Mouse (Mus musculus) forebrain, embryonic 15.5 days (tissue): ENCODE measurements around the gene Tktl1. TPM values are rescaled to one million over a fixed set of nuclear protein-coding genes. Genes with fewer than 3 reads are reported as not detected.
A peak's percentile ranks its signal among the peaks of the same experiment; 100 is the strongest.
"Not testable (repeated sequence)": the region's sequence is repeated elsewhere in the genome, so short reads cannot be mapped to it uniquely, and the experiment has no call there.

Experiments
- ATAC-seq: fragments of 200-750 bp; cut with Nextera tagmentation; replicated peaks from 2 replicates; pipeline ENCODE4 v1.8.0; 2017; ENCODE audit warnings: mild to moderate bottlenecking, moderate TSS enrichment, moderate library complexity
- H3K27ac ChIP-seq: fragments of 300-500 bp; sonication (generic); replicated peaks from 2 replicates; pipeline ENCODE4 v1.5.1; 2015; ENCODE audit warnings: mild to moderate bottlenecking, inconsistent platforms
- H3K27me3 ChIP-seq: fragments of 300-500 bp; sonication (generic); 2 replicates; pipeline ENCODE4 v1.6.1; 2015; ENCODE audit warnings: inconsistent platforms
- H3K36me3 ChIP-seq: fragments of 300-500 bp; sonication (generic); 2 replicates; pipeline ENCODE4 v1.6.1; 2015; ENCODE audit warnings: mild to moderate bottlenecking, inconsistent platforms
- H3K4me1 ChIP-seq: fragments of 300-500 bp; sonication (generic); 2 replicates; pipeline ENCODE4 v1.6.1; 2015; ENCODE audit warnings: inconsistent platforms
- H3K4me2 ChIP-seq: fragments of 300-500 bp; sonication (generic); replicated peaks from 2 replicates; pipeline ENCODE4 v1.6.1; 2015; ENCODE audit warnings: mild to moderate bottlenecking, inconsistent platforms
- H3K4me3 ChIP-seq: fragments of 300-500 bp; sonication (generic); 2 replicates; pipeline ENCODE4 v1.5.1; 2015; ENCODE audit warnings: mild to moderate bottlenecking, inconsistent platforms
- H3K9ac ChIP-seq: fragments of 300-500 bp; sonication (generic); replicated peaks from 2 replicates; pipeline ENCODE4 v1.6.1; 2015; ENCODE audit warnings: mild to moderate bottlenecking, inconsistent platforms
- H3K9me3 ChIP-seq: fragments of 300-500 bp; sonication (generic); 2 replicates; pipeline ENCODE4 v1.6.1; 2016; ENCODE audit warnings: inconsistent platforms
- WGBS: fragments of 180-500 bp; shearing (Covaris S2); methylation state at CpG from one replicate; pipeline ENCODE4 v1.1.7; 2015; ENCODE audit warnings: mixed read lengths; 5-methylcytosine and 5-hydroxymethylcytosine counted together
- polyA plus RNA-seq: library from polyadenylated mRNA; unstranded; fragments of >200 nt; fragmentation: Nextera tagmentation; extraction: Ambion mirVana; gene quantifications from 2 replicates; pipeline ENCODE4 v1.2.1, GENCODE M21; 2015

Gene Tktl1
- 0.19 TPM in 1 of 2 replicates, not detected in the other for polyA plus RNA-seq

DNA sequence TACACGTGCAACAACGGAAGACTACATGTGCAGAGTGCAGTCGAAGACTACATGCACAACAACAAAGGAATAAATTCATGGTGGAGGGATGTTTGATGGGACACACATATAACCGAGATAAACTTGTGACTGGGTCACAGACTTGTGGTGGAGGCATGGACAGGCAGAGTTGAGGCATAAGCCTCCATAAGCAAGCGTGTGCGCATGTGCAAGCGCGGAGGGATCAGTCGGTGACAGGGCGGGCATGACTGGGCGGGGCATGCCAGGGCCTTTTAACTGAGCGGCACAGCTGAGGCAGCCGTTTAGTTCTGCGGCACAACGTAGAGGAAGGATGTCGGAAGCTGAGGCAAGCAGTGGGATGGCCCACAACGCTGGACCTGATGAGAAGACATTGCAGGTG lies at the start of gene Tktl1:
TSS of gene Tktl1 (plus strand) at position 301 of the 400 bp plus-strand sequence.
- Histone ChIP-seq H3K36me3 (no peaks in the 10 kb centered on the region), H3K4me3 (no peak within 1 kb of the TSS), H3K4me2 (no peak within 1 kb of the TSS), H3K27ac (no peak within 1 kb of the TSS), H3K9ac (no peak within 1 kb of the TSS), H3K9me3 (no peaks in the 10 kb centered on the region), H3K4me1 (no peaks in the 10 kb centered on the region), H3K27me3 (no peaks in the 10 kb centered on the region)
- WGBS, result 91% methylated on average over 17 of the region's 17 CpGs
- no peak for ATAC-seq

DNA sequence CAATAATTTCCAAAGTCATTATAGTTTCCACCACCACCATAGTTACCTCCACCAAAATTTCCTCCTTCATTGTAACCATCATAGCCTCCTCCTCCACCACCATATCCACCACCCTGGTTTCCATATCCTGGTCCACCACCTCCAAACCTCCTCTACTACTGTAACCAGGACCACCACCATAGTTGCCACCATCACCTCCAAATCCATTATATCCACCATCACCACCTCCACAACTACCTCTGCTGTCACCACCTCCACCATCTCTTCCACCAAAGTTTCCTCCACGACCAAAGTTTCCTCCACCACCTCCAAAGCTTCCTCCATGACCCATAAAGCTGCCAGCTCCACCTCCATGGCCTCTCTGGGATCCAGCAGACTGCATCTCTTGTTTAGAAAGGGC lies 41.8 kb upstream of the Tktl1 start, which contains the start of gene Mecp2:
TSS of gene Mecp2 (minus strand) at position 101 of the 400 bp plus-strand sequence.
- ATAC-seq, result not testable (repeated sequence)

DNA sequence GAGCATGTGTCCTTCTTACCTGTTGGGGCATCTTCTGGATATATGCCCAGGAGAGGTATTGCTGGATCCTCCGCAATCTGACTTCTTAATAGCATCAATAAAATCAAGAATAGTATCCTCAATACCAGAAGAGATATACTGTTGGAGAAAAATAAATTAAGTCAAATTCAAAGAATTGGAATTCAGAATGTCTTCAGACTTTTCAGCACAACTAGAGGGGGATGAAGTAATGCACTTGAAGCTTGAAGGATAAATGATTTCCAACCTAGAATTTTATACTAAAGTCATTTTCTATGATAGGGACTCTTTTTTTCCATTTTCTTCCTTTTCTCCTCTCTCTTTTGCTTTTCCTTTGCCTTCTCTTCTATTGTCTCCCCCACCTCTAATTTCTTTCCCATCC lies 9.3 kb upstream of the Tktl1 start, which contains the start of gene Tex28:
TSS of gene Tex28 (minus strand) at position 101 of the 400 bp plus-strand sequence.
- no peak within 1 kb of the TSS for H3K27ac ChIP-seq
- no peaks in the 10 kb centered on the region for H3K4me1 ChIP-seq
- no peak within 1 kb of the TSS for H3K4me3 ChIP-seq
- no peak within 1 kb of the TSS for H3K9ac ChIP-seq
- H3K4me2 ChIP-seq, result no peak within 1 kb of the TSS
- no peak for ATAC-seq
- H3K9me3 ChIP-seq, result no peaks in the 10 kb centered on the region
- 100% methylated on average over 1 of the region's 1 CpGs for WGBS
- no peaks in the 10 kb centered on the region for H3K36me3 ChIP-seq
- H3K27me3 ChIP-seq, result no peaks in the 10 kb centered on the region

More for the DNA sequence above, 41.8 kb upstream of the Tktl1 start, which contains the start of gene Mecp2:
- not testable (repeated sequence) for H3K9me3 ChIP-seq, H3K27ac ChIP-seq, H3K4me3 ChIP-seq, H3K36me3 ChIP-seq, H3K4me2 ChIP-seq, H3K9ac ChIP-seq, H3K4me1 ChIP-seq, H3K27me3 ChIP-seq
- 50% methylated on average over 1 of the region's 1 CpGs for WGBS

DNA sequence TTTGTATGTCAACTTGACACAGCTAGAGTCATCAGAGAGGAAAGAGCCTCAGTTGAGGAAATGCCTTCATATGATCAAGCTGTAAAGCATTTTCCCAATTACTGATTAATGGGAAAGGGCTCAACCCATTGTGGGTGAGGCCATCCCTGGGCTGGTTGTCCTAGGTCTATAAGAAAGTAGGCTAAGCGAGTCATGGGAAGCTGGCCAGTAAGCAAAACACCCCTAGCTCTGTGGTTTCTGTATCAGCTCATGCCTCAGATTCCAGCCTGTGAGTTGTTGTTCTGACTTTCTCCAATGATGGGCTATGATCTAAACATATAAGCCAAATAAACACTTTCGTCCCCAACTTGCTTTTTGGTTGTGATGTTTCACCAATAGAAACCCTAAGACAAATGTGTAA lies 26.5 kb downstream of the Tktl1 start:
- Histone ChIP-seq H3K4me2 (no peak overlapping the region), H3K9me3 (no peaks in the 10 kb centered on the region), H3K4me3 (no peak overlapping the region), H3K27me3 (no peaks in the 10 kb centered on the region), H3K27ac (no peak overlapping the region), H3K9ac (no peak overlapping the region), H3K36me3 (no peaks in the 10 kb centered on the region), H3K4me1 (no peaks in the 10 kb centered on the region)
- no peak for ATAC-seq
- 79% methylated on average over 2 of the region's 2 CpGs for WGBS

DNA sequence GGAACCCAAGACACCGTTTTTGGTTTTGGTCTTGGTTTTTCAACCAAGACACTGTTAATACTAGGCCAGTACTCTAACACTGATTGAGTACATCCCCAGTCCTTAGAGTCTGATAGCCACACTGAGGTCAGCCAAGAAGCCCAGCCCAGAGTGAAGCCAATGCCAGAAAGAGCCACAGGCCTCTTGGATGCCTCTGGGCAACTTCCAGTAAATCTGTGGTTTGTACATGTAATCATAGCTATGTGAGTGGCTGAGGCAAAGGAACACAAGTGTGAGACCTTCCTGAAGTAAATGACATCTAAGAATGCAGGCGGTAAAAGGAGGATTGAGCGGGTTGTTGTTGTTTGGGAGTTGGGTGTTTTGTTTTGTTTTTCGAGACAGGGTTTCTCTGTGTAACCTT lies 41.4 kb downstream of the Tktl1 start:
- WGBS, result 90% methylated on average over 4 of the region's 4 CpGs
- no peaks in the 10 kb centered on the region for H3K4me1 ChIP-seq
- H3K36me3 ChIP-seq, result peaks cover 13% of the 10 kb centered on the region
- no peak for ATAC-seq
- H3K9ac ChIP-seq, result no peak overlapping the region
- no peaks in the 10 kb centered on the region for H3K9me3 ChIP-seq
- no peak overlapping the region for H3K4me2 ChIP-seq
- H3K27ac ChIP-seq, result no peak overlapping the region
- no peaks in the 10 kb centered on the region for H3K27me3 ChIP-seq
- H3K4me3 ChIP-seq, result no peak overlapping the region

DNA sequence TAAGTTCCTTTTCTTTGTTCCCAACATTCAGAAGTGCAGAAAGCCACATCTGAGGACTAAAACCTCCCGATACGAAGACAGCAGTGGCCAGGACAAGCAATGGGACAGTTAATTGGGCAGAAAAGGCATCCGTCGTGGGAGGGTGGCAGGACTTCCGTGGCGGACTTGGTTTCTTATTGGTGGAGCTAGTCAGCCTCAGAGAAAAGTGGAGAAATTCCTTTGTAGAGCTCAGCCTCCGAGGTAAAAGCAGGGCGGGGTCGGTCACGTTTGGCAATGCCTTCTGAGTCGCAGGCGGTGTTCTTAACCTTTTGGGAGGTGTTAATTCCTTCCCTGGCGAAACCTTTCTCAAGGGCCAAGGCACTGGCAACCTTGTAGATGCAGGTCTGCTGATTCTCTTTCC lies 42.4 kb downstream of the Tktl1 start:
- 66% methylated on average over 13 of the region's 13 CpGs for WGBS
- Histone ChIP-seq H3K4me1 (no peaks in the 10 kb centered on the region), H3K9ac (no peak overlapping the region), H3K27ac (no peak overlapping the region), H3K36me3 (peaks cover 19% of the 10 kb centered on the region), H3K27me3 (no peaks in the 10 kb centered on the region), H3K9me3 (no peaks in the 10 kb centered on the region), H3K4me3 (no peak overlapping the region), H3K4me2 (no peak overlapping the region)
- no peak for ATAC-seq

DNA sequence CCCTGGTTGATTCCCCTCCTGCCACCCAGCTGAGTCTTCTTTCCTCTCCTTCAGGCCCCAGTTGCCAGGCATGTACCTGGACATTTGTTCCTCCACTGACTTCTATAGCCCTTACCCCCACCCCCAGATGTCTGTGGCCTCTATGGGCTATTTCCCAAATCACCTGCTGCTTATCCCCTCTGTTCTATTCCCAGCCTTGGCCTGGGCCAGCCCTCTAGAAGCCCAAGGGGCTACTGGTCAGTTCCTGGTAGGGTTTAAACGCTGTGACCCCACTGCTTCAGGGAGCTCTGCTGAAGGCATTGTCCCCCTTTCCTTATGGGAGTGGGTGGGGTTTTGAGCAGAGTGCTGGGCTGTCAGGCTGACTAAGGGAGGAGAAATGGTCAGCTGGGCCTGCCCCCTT lies 43.0 kb downstream of the Tktl1 start:
- not testable (repeated sequence) for H3K9me3 ChIP-seq, H3K27ac ChIP-seq, ATAC-seq, H3K4me1 ChIP-seq, H3K9ac ChIP-seq, H3K27me3 ChIP-seq, H3K4me2 ChIP-seq, H3K4me3 ChIP-seq
- 47% methylated on average over 1 of the region's 1 CpGs for WGBS
- peaks cover 25% of the 10 kb centered on the region for H3K36me3 ChIP-seq

DNA sequence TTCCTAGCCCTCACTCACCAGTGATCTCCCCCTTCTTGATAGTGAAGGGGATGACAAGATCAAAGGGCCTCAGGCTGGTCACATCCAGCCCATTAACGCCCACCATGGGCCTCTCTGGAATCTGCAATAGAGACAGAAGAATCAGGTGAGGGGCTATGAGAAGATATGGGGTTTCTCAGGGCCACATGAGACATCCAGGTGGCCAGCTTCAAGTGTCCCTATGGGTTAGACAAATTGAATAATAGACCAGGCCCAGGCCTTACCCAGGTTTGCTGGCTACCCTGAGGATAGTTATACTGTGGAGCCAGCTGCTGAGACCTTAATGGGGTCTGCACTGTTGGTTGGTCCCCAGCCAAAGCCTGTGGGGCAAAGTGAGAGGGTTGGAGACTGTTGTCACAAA lies 53.0 kb downstream of the Tktl1 start:
- Histone ChIP-seq H3K4me2 (no peak overlapping the region), H3K4me1 (no peaks in the 10 kb centered on the region), H3K36me3 (peaks cover 96% of the 10 kb centered on the region), H3K4me3 (no peak overlapping the region), H3K27me3 (no peaks in the 10 kb centered on the region), H3K27ac (no peak overlapping the region), H3K9me3 (no peaks in the 10 kb centered on the region), H3K9ac (no peak overlapping the region)
- 67% methylated on average over 1 of the region's 1 CpGs for WGBS
- no peak for ATAC-seq

DNA sequence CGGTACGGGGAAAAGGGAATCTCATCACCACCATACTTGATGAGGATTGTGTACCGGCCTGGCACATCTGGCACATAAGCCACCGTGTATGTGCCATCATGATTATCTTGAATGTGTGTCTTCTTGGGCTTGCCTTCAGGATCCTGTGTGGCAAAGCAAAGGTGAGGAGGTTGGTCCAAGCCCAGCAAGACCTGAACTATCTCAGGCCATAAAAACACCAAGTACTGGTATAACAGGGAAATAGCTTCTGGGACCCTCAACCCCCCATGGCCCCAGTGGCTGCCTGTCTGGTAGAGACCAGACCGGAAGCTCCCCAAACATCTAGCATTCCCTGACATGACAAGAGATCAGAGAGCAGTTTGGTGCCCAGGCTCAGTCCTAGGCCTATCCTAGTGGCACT lies 56.1 kb downstream of the Tktl1 start:
- H3K27me3 ChIP-seq, result no peaks in the 10 kb centered on the region
- H3K4me3 ChIP-seq, result no peak overlapping the region
- no peaks in the 10 kb centered on the region for H3K9me3 ChIP-seq
- no peak overlapping the region for H3K9ac ChIP-seq
- no peak for ATAC-seq
- WGBS, result 94% methylated on average over 5 of the region's 5 CpGs
- no peak overlapping the region for H3K27ac ChIP-seq
- H3K4me1 ChIP-seq, result no peaks in the 10 kb centered on the region
- peaks cover 87% of the 10 kb centered on the region for H3K36me3 ChIP-seq
- no peak overlapping the region for H3K4me2 ChIP-seq

DNA sequence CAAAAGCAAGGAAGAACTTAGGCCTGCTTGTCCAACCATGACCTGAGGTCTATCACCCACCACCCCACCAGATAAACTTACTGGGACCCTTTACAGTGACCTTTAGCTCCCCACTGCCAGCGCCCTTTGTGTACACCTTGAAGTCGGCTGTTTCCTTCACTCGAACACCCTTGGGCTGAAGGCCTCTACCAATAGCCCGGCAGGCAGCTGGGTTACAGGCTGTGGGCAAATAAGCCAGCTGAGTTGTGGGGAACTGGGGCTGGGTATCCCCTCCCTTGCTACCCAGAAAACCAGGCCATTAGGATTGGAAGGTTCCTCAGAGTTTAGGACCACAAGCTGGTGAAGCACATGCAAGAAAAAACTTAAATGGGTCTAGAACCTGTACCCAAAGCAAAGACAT lies 63.3 kb downstream of the Tktl1 start:
- peaks cover 16% of the 10 kb centered on the region for H3K4me1 ChIP-seq
- no peaks in the 10 kb centered on the region for H3K27me3 ChIP-seq
- no peaks in the 10 kb centered on the region for H3K9me3 ChIP-seq
- no peak overlapping the region for H3K4me3 ChIP-seq
- ATAC-seq, result no peak
- H3K27ac ChIP-seq, result no peak overlapping the region
- peaks cover 67% of the 10 kb centered on the region for H3K36me3 ChIP-seq
- H3K9ac ChIP-seq, result no peak overlapping the region
- WGBS, result 94% methylated on average over 4 of the region's 4 CpGs
- H3K4me2 ChIP-seq, result no peak overlapping the region

DNA sequence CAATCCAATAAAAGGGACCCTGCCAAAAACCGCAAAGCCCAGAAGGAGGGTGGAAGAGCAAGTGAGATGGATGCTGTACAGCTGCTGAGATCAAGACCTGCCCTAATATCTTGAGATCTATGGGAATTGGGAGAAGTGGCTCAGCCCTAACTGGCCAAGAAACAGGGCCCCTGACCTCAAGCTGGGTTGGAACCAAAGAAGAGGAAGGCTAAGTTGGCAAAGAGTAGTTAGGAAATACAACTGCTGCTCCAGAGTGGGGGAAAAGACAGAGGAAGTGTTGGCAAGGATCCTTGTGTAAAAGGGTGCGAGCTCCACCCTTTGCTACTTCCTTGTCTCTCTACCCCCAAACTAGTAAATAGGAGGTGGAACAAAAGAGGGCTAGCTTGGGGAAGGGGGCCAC lies 66.3 kb downstream of the Tktl1 start:
- 88% methylated on average over 2 of the region's 2 CpGs for WGBS
- no peak overlapping the region for H3K27ac ChIP-seq
- peak overlapping the region; percentile 56 for H3K4me2 ChIP-seq
- H3K9me3 ChIP-seq, result no peaks in the 10 kb centered on the region
- ATAC-seq, result no peak
- H3K27me3 ChIP-seq, result no peaks in the 10 kb centered on the region
- peak overlapping the region; percentile 62 for H3K4me3 ChIP-seq
- H3K4me1 ChIP-seq, result peaks cover 16% of the 10 kb centered on the region
- H3K9ac ChIP-seq, result no peak overlapping the region
- H3K36me3 ChIP-seq, result peaks cover 45% of the 10 kb centered on the region

DNA sequence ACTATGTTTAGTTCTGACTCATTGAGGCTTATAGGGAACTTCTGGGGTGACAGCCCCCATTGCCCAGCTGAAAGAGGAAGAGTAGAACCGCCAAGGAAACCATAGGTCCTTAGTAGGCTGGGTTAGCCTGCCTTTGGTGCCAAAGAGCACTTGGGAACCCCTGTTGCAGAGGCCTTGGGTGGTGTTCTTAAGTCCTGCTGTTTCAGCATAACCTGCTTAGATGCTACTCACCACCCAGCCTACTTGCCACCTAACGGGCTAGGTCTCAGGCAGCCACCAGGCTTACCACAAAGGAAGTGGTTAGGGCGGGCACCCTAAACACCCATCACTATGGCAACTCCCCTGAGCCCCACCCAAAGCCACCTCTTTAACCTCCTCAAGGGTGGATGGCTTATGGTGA lies 66.7 kb downstream of the Tktl1 start:
- 50% methylated on average over 3 of the region's 3 CpGs for WGBS
- H3K9ac ChIP-seq, result peak overlapping the region; percentile 69
- peak overlapping the region; percentile 92; the same call in 1 of the 2 replicates for H3K27ac ChIP-seq
- H3K27me3 ChIP-seq, result no peaks in the 10 kb centered on the region
- H3K4me2 ChIP-seq, result peak overlapping the region; percentile 56
- H3K9me3 ChIP-seq, result no peaks in the 10 kb centered on the region
- peaks cover 16% of the 10 kb centered on the region for H3K4me1 ChIP-seq
- H3K36me3 ChIP-seq, result peaks cover 41% of the 10 kb centered on the region
- no peak for ATAC-seq
- peak overlapping the region; percentile 62 for H3K4me3 ChIP-seq

DNA sequence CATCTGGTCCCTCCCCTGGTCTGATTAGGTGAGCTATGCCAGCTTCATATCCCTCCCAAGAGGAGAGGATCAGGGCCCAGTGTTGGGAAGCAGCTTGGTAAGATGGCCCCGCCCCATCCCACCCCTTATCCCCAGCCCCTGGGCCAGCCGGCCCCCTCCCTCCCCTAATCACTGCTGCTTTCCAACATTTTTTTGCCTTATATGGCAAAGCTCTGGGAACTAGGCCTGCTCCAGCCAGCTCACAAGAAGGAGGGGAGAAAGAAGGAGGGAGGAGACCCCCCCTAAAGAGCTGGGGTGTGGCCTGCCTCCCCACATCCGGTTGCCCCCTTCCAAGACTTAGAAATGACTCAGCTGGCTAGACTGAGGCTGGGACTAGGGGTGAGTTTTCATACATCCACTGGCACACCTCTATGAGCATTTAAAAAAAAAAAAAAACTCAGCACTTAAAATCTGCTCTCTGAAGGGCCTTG lies 67.6 kb downstream of the Tktl1 start:
- WGBS, result 37% methylated on average over 3 of the region's 3 CpGs
- H3K9ac ChIP-seq, result peak overlapping the region; percentile 69
- peak overlapping the region; percentile 92 for H3K27ac ChIP-seq
- ATAC-seq, result peak; percentile 42
- peak overlapping the region; percentile 56 for H3K4me2 ChIP-seq
- H3K27me3 ChIP-seq, result no peaks in the 10 kb centered on the region
- no peaks in the 10 kb centered on the region for H3K9me3 ChIP-seq
- peak overlapping the region; percentile 62 for H3K4me3 ChIP-seq
- H3K4me1 ChIP-seq, result peaks cover 16% of the 10 kb centered on the region
- H3K36me3 ChIP-seq, result peaks cover 33% of the 10 kb centered on the region
